Mouse (Mus musculus) frontal cortex, postnatal 14 days (tissue): ENCODE data around the gene Aip.
"Not testable (repeated sequence)": the region's sequence is repeated elsewhere in the genome, so short reads cannot be mapped to it uniquely, and the experiment has no call there.

Experiments used
- DNase-seq, 2 experiments: peaks; one replicate each; pipeline ENCODE4 v3.0.0; 2022; ENCODE audit warnings: low spot score in 2 of 2

Aip gene

DNA sequence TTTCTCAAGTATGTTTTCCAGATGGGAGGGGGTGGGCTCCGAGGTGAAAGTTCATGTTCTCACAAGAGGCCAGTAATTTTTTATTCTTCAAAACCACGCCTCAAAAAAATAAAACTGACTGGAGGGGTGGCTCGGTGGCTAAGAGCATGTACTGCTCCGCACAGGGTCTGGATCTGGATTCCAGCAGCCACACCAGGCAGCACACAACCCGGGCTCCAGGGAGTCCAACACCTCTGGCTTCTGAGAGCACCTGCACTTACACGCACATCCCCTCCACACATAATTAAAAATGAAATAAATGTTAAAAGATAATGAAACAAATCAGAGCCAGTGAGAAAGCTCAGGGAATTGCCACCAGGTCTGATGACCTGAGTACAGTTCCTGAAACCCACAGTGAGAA lies 59.4 kb downstream of the Aip start:
- no peak for DNase-seq

DNA sequence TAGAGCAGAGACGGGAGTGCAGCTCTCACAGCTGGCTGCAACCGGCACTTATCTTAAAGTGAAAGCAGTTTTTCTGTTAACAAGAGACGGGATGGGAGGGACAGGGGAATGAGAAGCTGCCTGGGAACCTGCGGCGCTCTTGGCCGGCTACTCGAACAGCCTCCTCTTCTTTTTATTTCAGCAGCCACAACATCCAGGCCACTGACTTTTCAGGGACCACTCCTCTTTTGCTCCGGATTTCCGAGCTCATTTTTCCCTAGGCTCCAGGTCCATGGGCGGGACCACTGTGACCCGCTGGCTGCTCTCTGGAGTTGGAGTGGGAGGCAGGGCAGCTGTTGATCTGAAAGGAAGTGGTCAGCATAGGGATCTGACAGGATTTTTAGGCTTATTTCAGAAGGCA lies 61.2 kb downstream of the Aip start:
- not testable (repeated sequence) for DNase-seq
